Mouse (Mus musculus): ENCODE results near the gene Fgr. TPM values are rescaled to one million over a fixed set of nuclear protein-coding genes. Genes with fewer than 3 reads are reported as not detected.
"Not testable (repeated sequence)": the region's sequence is repeated elsewhere in the genome, so short reads cannot be mapped to it uniquely, and the experiment has no call there.

Fgr gene
- total RNA-seq, 1 experiment from 2014 or later: 5.2 TPM

DNA sequence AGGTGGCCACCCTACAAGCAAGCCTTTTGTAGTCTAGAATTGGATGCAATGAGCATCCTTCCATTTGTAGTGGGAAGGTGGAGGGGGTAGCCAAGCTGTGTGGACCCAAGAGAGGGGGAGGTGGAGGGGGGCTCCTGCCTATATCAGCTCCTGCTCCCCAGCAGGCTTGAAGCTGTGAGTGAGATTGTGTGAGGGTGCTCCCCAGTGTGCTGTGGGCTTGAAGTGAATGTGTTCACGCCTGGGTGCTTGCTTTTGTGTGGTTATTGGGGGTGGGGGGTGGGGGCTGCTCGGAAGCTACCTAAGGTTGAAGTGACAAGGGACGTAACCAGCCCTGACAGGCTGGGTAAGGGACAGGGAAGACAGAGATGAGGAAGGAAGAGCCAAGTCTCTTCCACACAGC, 1.9 kb downstream of the Fgr start:
- ATAC-seq (replicated peaks in 1 of 2; ENCODE audit: insufficient read depth in 1 of 2, low FRiP score in 2 of 2, low TSS enrichment in 1 of 2, low read depth in 1 of 2, poor library complexity in 2 of 2, severe bottlenecking in 2 of 2): no peak

DNA sequence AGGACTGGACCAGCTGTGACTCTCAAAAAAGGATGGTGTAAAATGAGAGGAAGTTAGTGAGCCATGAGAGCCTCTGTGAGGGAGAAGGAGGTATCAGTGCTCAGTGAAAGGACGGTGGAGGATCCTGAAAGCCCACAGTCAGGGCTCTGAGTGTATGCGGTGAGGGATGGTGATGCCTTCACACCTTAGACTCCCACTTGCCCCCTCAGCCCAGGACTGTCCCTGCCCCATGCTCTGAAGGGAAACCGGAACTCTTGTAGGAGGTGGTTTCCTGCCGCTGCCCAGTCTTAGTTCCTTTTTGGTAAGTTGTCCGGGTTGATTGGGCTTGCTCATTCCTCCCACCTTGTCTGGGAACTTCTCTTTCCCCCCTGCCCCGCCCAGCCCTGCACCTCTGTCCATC, 2.8 kb downstream of the Fgr start:
- ATAC-seq (replicated peaks in 1 of 2; ENCODE audit: insufficient read depth in 1 of 2, low FRiP score in 2 of 2, low TSS enrichment in 1 of 2, low read depth in 1 of 2, poor library complexity in 2 of 2, severe bottlenecking in 2 of 2): peak; percentile 53 to 71

- ATAC-seq (replicated peaks in 1 of 2; ENCODE audit: insufficient read depth in 1 of 2, low FRiP score in 2 of 2, low TSS enrichment in 1 of 2, low read depth in 1 of 2, poor library complexity in 2 of 2, severe bottlenecking in 2 of 2): no peak
Measured at GRCm38 (mm10) chr4:132977597-132977996, 3.7 kb downstream of the Fgr start.

- no peak for ATAC-seq (replicated peaks in 1 of 2; ENCODE audit: insufficient read depth in 1 of 2, low FRiP score in 2 of 2, low TSS enrichment in 1 of 2, low read depth in 1 of 2, poor library complexity in 2 of 2, severe bottlenecking in 2 of 2)
Measured at GRCm38 (mm10) chr4:132979186-132979585, 5.3 kb downstream of the Fgr start.

- ATAC-seq (replicated peaks in 1 of 2; ENCODE audit: insufficient read depth in 1 of 2, low FRiP score in 2 of 2, low TSS enrichment in 1 of 2, low read depth in 1 of 2, poor library complexity in 2 of 2, severe bottlenecking in 2 of 2): no peak
Measured at GRCm38 (mm10) chr4:132981621-132982020, 7.7 kb downstream of the Fgr start.

DNA sequence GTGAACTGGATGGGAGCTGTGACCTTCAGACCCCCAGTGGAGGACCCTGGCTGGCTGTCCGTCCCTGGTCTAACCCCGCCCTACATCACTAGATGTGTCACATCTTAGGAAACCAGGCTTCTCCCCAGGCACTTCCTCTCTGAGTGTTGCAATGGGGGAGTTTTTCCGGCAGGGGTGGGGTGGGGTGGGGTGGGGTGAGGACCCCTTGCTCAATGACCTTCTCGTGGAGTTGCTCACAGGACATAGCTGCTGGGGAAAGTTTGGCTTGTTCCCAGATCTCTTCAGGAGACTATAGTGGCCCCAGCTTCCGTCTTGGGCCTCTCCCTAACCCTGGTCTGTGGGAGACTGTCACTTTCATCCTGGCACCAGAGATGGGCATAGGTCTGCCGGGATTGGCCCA, 9.1 kb downstream of the Fgr start:
- peak; percentile 49 to 77; a peak in 2 of 4 replicates for ATAC-seq (replicated peaks in 1 of 2; ENCODE audit: insufficient read depth in 1 of 2, low FRiP score in 2 of 2, low TSS enrichment in 1 of 2, low read depth in 1 of 2, poor library complexity in 2 of 2, severe bottlenecking in 2 of 2)

- no peak for ATAC-seq (replicated peaks in 1 of 2; ENCODE audit: insufficient read depth in 1 of 2, low FRiP score in 2 of 2, low TSS enrichment in 1 of 2, low read depth in 1 of 2, poor library complexity in 2 of 2, severe bottlenecking in 2 of 2)
Measured at GRCm38 (mm10) chr4:132983664-132984512, 10.0 kb downstream of the Fgr start.

- ATAC-seq (replicated peaks in 1 of 2; ENCODE audit: insufficient read depth in 1 of 2, low FRiP score in 2 of 2, low TSS enrichment in 1 of 2, low read depth in 1 of 2, poor library complexity in 2 of 2, severe bottlenecking in 2 of 2): 0 out of 4 replicates have a peak, but pooled peaks of 1 of the 2 experiments have one; percentile 32
Measured at GRCm38 (mm10) chr4:132988581-132989355, 14.9 kb downstream of the Fgr start.

DNA sequence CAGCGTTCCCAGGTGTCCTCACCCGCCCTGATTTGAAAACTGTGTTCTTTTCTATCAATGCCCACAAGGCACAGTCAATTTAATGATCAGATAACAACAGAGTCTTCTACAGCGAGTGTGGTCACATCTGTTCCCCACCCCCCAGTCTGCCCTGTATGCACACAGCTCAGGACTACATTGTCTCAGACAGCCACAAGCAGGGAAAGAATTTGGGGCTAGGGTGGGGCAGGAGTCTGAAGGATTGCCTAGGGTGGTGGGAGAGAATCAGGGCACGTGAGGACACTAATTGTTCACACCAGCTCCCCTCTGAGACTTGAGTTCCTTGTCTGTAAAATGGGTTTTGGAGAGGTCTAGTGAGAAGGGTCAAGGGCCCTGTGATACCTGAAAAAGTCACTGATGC, 19.7 kb downstream of the Fgr start:
- ATAC-seq (replicated peaks in 1 of 2; ENCODE audit: insufficient read depth in 1 of 2, low FRiP score in 2 of 2, low TSS enrichment in 1 of 2, low read depth in 1 of 2, poor library complexity in 2 of 2, severe bottlenecking in 2 of 2): no peak

GRCm38 (mm10) chr4:132997469-132998237, 23.8 kb downstream of the Fgr start:
- ATAC-seq (replicated peaks in 1 of 2; ENCODE audit: insufficient read depth in 1 of 2, low FRiP score in 2 of 2, low TSS enrichment in 1 of 2, low read depth in 1 of 2, poor library complexity in 2 of 2, severe bottlenecking in 2 of 2): no peak

DNA sequence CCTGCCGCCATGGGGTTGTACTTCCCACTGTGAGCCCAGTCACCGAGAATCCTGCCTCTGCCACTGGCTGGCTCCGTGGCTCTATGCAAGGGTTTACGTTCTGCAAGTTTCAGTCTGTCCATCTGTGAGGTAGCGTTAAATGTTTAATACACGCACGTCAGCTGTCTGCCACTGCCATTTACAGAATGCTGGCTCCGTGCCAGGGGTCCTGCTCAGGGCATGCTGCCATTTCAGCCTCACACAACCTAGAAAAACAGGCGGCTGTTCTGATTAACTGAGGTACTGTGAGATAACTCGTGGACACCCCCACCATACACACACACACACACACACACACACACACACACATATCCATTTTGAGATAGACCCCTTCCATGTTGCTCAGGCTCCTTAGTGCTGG, 29.0 kb downstream of the Fgr start:
- no peak for ATAC-seq (replicated peaks in 1 of 2; ENCODE audit: insufficient read depth in 1 of 2, low FRiP score in 2 of 2, low TSS enrichment in 1 of 2, low read depth in 1 of 2, poor library complexity in 2 of 2, severe bottlenecking in 2 of 2)

- ATAC-seq (replicated peaks in 1 of 2; ENCODE audit: insufficient read depth in 1 of 2, low FRiP score in 2 of 2, low TSS enrichment in 1 of 2, low read depth in 1 of 2, poor library complexity in 2 of 2, severe bottlenecking in 2 of 2): no peak
Measured at GRCm38 (mm10) chr4:133003316-133004018, 29.6 kb downstream of the Fgr start.

DNA sequence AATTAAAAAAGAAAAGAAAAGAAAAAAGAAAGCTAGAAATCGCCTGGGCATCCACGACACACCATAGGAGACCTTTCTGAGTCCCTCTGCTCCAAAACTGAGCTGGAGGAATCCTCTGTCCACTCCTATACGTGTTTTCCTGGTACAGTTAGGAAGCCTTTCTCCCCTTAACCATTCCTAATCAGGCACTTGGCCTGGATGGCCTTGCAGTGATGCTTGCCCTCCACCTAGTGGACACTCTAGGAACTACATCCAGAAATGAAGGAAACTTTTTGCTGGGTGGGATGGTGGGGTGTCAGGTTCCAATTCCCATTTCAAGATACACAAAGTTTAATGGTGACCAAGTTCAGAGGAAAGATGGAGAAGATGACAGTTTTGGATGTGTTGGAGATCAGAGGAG, 31.3 kb downstream of the Fgr start:
- ATAC-seq (replicated peaks in 1 of 2; ENCODE audit: insufficient read depth in 1 of 2, low FRiP score in 2 of 2, low TSS enrichment in 1 of 2, low read depth in 1 of 2, poor library complexity in 2 of 2, severe bottlenecking in 2 of 2): peak; percentile 65 to 74; a peak in 3 of 4 replicates

DNA sequence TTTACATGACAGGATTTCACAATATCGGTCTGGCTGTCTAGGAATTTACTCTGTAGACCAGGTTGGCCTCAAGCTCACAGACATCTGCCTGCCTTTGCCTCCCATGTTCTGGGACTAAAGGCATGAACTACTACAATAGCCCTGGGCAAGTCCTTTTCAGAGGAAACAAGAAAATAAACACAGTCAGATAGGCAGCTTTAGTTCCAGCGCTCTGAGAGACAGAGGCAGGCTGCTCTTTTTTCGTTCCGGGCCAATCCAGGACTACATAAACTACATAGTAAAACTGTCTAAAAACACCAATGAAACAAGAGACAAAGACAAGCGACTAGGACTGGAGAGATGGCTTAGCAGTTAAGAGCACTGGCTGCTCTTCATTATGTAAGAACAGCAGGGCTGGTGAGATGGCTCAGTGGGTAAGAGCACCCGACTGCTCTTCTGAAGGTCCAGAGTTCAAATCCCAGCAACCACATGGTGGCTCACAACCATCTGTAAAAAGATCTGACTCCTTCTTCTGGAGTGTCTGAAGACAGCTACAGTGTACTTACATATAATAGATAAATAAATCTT, 32.1 kb downstream of the Fgr start:
- ATAC-seq (replicated peaks in 1 of 2; ENCODE audit: insufficient read depth in 1 of 2, low FRiP score in 2 of 2, low TSS enrichment in 1 of 2, low read depth in 1 of 2, poor library complexity in 2 of 2, severe bottlenecking in 2 of 2): not testable (repeated sequence)

DNA sequence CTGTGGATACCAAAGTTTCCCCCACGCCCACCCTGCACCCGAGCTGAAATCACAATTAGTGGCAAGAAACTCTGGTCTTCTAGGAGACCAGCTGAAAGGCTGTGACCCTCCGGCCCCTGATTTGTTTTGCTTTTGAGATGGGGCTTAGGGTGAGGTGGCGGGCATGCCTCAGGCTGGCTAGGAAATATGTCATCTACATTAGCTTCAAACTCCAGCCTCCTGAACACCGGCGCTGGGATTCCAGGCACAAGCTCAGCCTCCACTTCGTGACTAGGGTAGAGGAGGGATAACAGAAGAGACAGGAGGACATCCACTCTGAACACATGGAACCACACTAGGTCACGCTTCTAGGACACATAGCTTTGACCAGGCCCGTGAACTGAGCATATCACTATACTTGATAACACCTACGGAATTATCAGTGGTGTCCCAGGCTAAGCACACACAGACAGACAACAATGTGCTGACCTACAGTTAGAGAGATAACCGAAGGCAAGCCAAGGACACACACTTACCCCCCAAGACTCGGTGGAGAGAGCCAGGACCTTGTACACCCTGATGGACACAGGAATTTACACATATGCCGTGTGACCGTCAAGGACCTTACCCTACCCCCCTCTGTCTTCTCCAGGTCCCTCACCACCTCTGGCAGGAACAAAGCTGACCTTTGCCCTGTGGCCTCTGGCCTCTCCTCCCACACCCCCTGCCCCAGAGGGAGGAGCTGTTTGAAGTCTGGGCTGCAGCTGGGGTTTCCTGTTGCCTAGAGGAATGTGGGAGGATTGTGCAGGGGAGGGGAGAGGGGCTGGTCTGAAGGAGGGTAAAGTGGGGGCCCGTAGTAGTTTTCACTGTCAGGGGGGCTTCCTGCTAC, 33.9 kb downstream of the Fgr start:
- no peak for ATAC-seq (replicated peaks in 1 of 2; ENCODE audit: insufficient read depth in 1 of 2, low FRiP score in 2 of 2, low TSS enrichment in 1 of 2, low read depth in 1 of 2, poor library complexity in 2 of 2, severe bottlenecking in 2 of 2)

DNA sequence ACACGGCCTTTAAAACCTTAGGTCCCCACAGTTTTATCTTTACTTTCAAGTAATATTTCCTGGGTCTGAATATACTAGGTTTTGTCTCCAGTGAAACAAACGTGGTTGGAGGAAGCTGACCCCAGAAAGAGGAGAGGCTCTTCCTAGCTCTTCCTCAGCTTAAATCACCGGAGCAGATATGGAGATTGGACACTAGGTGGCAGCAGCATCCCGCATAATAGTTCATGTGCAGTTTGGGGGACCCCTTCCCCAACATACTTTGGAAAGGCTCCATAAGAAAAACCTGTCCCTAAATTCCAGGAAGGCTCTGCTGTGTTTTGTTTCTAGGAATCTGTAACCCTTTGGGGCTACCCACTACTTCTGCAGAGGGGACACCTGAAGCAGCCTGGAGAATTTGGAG, 35.2 kb downstream of the Fgr start:
- ATAC-seq (replicated peaks in 1 of 2; ENCODE audit: insufficient read depth in 1 of 2, low FRiP score in 2 of 2, low TSS enrichment in 1 of 2, low read depth in 1 of 2, poor library complexity in 2 of 2, severe bottlenecking in 2 of 2): no peak

All from hematopoietic stem cell, adult 5-6 weeks (primary cell).